Mouse (Mus musculus): ENCODE measurements around the gene Por. TPM values are rescaled to one million over a fixed set of nuclear protein-coding genes. Genes with fewer than 3 reads are reported as not detected.

Gene Por
- polyA plus RNA-seq, 1 experiment from 2014 or later, result 86.0 TPM

GRCm38 (mm10) chr5:135682009-135682408, 12.2 kb downstream of the Por start:
- ATAC-seq, result no peak
- Histone ChIP-seq H3K9me3 (no peaks in the 10 kb centered on the region), H3K4me3 (replicated peaks) (no peak overlapping the region), H3K27me3 (replicated peaks) (no peaks in the 10 kb centered on the region), H3K4me2 (replicated peaks) (no peak overlapping the region), H3K27ac (no peak overlapping the region), H3K36me3 (no peaks in the 10 kb centered on the region), H3K4me1 (replicated peaks) (no peaks in the 10 kb centered on the region; the same call in 1 of the 2 replicates), H3K9ac (no peak overlapping the region)
- 96% methylated on average over 5 of the region's 5 CpGs for WGBS

GRCm38 (mm10) chr5:135682942-135683570, 13.2 kb downstream of the Por start:
- no peak overlapping the region for H3K4me3 ChIP-seq (replicated peaks)
- no peaks in the 10 kb centered on the region for H3K36me3 ChIP-seq
- H3K9me3 ChIP-seq, result no peaks in the 10 kb centered on the region
- WGBS, result 61% methylated on average over 12 of the region's 12 CpGs
- peak overlapping the region; percentile 48 for H3K27ac ChIP-seq
- H3K27me3 ChIP-seq (replicated peaks), result no peaks in the 10 kb centered on the region
- H3K4me2 ChIP-seq (replicated peaks), result no peak overlapping the region
- ATAC-seq, result 0 out of 2 replicates have a peak, but pooled peaks have one; percentile 7
- peaks cover under 1% of the 10 kb centered on the region; the same call in 1 of the 2 replicates for H3K4me1 ChIP-seq (replicated peaks)
- no peak overlapping the region for H3K9ac ChIP-seq

GRCm38 (mm10) chr5:135690401-135690800, 20.6 kb downstream of the Por start:
- Histone ChIP-seq H3K9me3 (no peaks in the 10 kb centered on the region), H3K4me1 (replicated peaks) (peaks cover 17% of the 10 kb centered on the region), H3K4me2 (replicated peaks) (peak overlapping the region; percentile 87), H3K36me3 (no peaks in the 10 kb centered on the region), H3K4me3 (replicated peaks) (peak overlapping the region; percentile 80), H3K9ac (no peak overlapping the region), H3K27me3 (replicated peaks) (no peaks in the 10 kb centered on the region), H3K27ac (no peak overlapping the region)
- ATAC-seq, result no peak
- 82% methylated on average over 5 of the region's 5 CpGs for WGBS

- no peak overlapping the region for H3K9ac ChIP-seq
- no peaks in the 10 kb centered on the region for H3K27me3 ChIP-seq (replicated peaks)
- no peak overlapping the region for H3K4me2 ChIP-seq (replicated peaks)
- WGBS, result 71% methylated on average over 4 of the region's 4 CpGs
- H3K4me3 ChIP-seq (replicated peaks), result no peak overlapping the region
- no peak overlapping the region for H3K27ac ChIP-seq
- no peak for ATAC-seq
- peaks cover 17% of the 10 kb centered on the region for H3K4me1 ChIP-seq (replicated peaks)
- H3K9me3 ChIP-seq, result no peaks in the 10 kb centered on the region
- no peaks in the 10 kb centered on the region for H3K36me3 ChIP-seq
These were observed 21.4 kb downstream of the Por start for GRCm38 (mm10) chr5:135691266-135691665.

GRCm38 (mm10) chr5:135693281-135693853, 23.5 kb downstream of the Por start:
- H3K4me1 ChIP-seq (replicated peaks), result peaks cover 13% of the 10 kb centered on the region
- no peak overlapping the region for H3K4me3 ChIP-seq (replicated peaks)
- no peaks in the 10 kb centered on the region for H3K27me3 ChIP-seq (replicated peaks)
- 94% methylated on average over 5 of the region's 5 CpGs for WGBS
- H3K9ac ChIP-seq, result no peak overlapping the region
- ATAC-seq, result no peak
- H3K27ac ChIP-seq, result no peak overlapping the region
- H3K9me3 ChIP-seq, result no peaks in the 10 kb centered on the region
- H3K4me2 ChIP-seq (replicated peaks), result no peak overlapping the region
- H3K36me3 ChIP-seq, result no peaks in the 10 kb centered on the region

- no peak overlapping the region for H3K4me2 ChIP-seq (replicated peaks)
- H3K36me3 ChIP-seq, result no peaks in the 10 kb centered on the region
- ATAC-seq, result no peak
- no peak overlapping the region for H3K9ac ChIP-seq
- H3K9me3 ChIP-seq, result no peaks in the 10 kb centered on the region
- no peak overlapping the region for H3K4me3 ChIP-seq (replicated peaks)
- H3K4me1 ChIP-seq (replicated peaks), result peaks cover 3% of the 10 kb centered on the region
- H3K27ac ChIP-seq, result no peak overlapping the region
- no peaks in the 10 kb centered on the region for H3K27me3 ChIP-seq (replicated peaks)
- WGBS, result 59% methylated on average over 7 of the region's 7 CpGs
These were observed 25.5 kb downstream of the Por start for GRCm38 (mm10) chr5:135695277-135695721.

- no peak overlapping the region for H3K27ac ChIP-seq
- H3K36me3 ChIP-seq, result no peaks in the 10 kb centered on the region
- ATAC-seq, result no peak
- H3K4me1 ChIP-seq (replicated peaks), result 0 out of 2 replicates have a peak, but pooled peaks cover 2% of the 10 kb centered on the region
- H3K9me3 ChIP-seq, result no peaks in the 10 kb centered on the region
- H3K9ac ChIP-seq, result no peak overlapping the region
- no peak overlapping the region for H3K4me3 ChIP-seq (replicated peaks)
- H3K27me3 ChIP-seq (replicated peaks), result no peaks in the 10 kb centered on the region
- H3K4me2 ChIP-seq (replicated peaks), result no peak overlapping the region
- WGBS, result 70% methylated on average over 5 of the region's 5 CpGs
These were observed 27.9 kb downstream of the Por start for GRCm38 (mm10) chr5:135697711-135698111.

- H3K27me3 ChIP-seq (replicated peaks), result no peaks in the 10 kb centered on the region
- no peak overlapping the region for H3K4me3 ChIP-seq (replicated peaks)
- H3K4me2 ChIP-seq (replicated peaks), result no peak overlapping the region
- ATAC-seq, result no peak
- H3K9me3 ChIP-seq, result no peaks in the 10 kb centered on the region
- H3K27ac ChIP-seq, result no peak overlapping the region
- 94% methylated on average over 4 of the region's 4 CpGs for WGBS
- no peak overlapping the region for H3K9ac ChIP-seq
- H3K36me3 ChIP-seq, result no peaks in the 10 kb centered on the region
- no peaks in the 10 kb centered on the region for H3K4me1 ChIP-seq (replicated peaks)
These were observed 31.8 kb downstream of the Por start for GRCm38 (mm10) chr5:135701601-135702000.

- no peak overlapping the region for H3K9ac ChIP-seq
- no peak overlapping the region for H3K4me2 ChIP-seq (replicated peaks)
- H3K27me3 ChIP-seq (replicated peaks), result no peaks in the 10 kb centered on the region
- ATAC-seq, result no peak
- no peak overlapping the region for H3K4me3 ChIP-seq (replicated peaks)
- H3K36me3 ChIP-seq, result no peaks in the 10 kb centered on the region
- H3K27ac ChIP-seq, result no peak overlapping the region
- H3K9me3 ChIP-seq, result no peaks in the 10 kb centered on the region
- 87% methylated on average over 6 of the region's 6 CpGs for WGBS
- no peaks in the 10 kb centered on the region for H3K4me1 ChIP-seq (replicated peaks)
These were observed 32.4 kb downstream of the Por start for GRCm38 (mm10) chr5:135702190-135702589.

- 68% methylated on average over 15 of the region's 15 CpGs for WGBS
- Histone ChIP-seq H3K27me3 (replicated peaks) (no peaks in the 10 kb centered on the region), H3K4me3 (replicated peaks) (no peak overlapping the region), H3K4me1 (replicated peaks) (no peaks in the 10 kb centered on the region), H3K9me3 (no peaks in the 10 kb centered on the region), H3K4me2 (replicated peaks) (no peak overlapping the region), H3K36me3 (no peaks in the 10 kb centered on the region), H3K27ac (no peak overlapping the region), H3K9ac (no peak overlapping the region)
- ATAC-seq, result no peak
These were observed 32.9 kb downstream of the Por start for GRCm38 (mm10) chr5:135702682-135703192.

- H3K27me3 ChIP-seq (replicated peaks), result no peaks in the 10 kb centered on the region
- no peak overlapping the region for H3K27ac ChIP-seq
- H3K36me3 ChIP-seq, result no peaks in the 10 kb centered on the region
- H3K9me3 ChIP-seq, result no peaks in the 10 kb centered on the region
- no peak overlapping the region for H3K4me2 ChIP-seq (replicated peaks)
- 92% methylated on average over 7 of the region's 7 CpGs for WGBS
- H3K4me3 ChIP-seq (replicated peaks), result no peak overlapping the region
- H3K4me1 ChIP-seq (replicated peaks), result no peaks in the 10 kb centered on the region
- no peak for ATAC-seq
- no peak overlapping the region for H3K9ac ChIP-seq
These were observed 33.6 kb downstream of the Por start for GRCm38 (mm10) chr5:135703431-135703830.

- no peak for ATAC-seq
- no peak overlapping the region for H3K27ac ChIP-seq
- no peak overlapping the region for H3K4me3 ChIP-seq (replicated peaks)
- no peak overlapping the region for H3K4me2 ChIP-seq (replicated peaks)
- H3K36me3 ChIP-seq, result no peaks in the 10 kb centered on the region
- no peaks in the 10 kb centered on the region for H3K27me3 ChIP-seq (replicated peaks)
- no peaks in the 10 kb centered on the region for H3K9me3 ChIP-seq
- no peak overlapping the region for H3K9ac ChIP-seq
- WGBS, result 89% methylated on average over 4 of the region's 4 CpGs
- no peaks in the 10 kb centered on the region for H3K4me1 ChIP-seq (replicated peaks)
These were observed 35.5 kb downstream of the Por start for GRCm38 (mm10) chr5:135705383-135705782.

GRCm38 (mm10) chr5:135707039-135707438, 37.2 kb downstream of the Por start:
- 95% methylated on average over 13 of the region's 13 CpGs for WGBS
- Histone ChIP-seq H3K27me3 (replicated peaks) (no peaks in the 10 kb centered on the region), H3K4me1 (replicated peaks) (no peaks in the 10 kb centered on the region), H3K4me2 (replicated peaks) (no peak overlapping the region), H3K4me3 (replicated peaks) (no peak overlapping the region), H3K27ac (no peak overlapping the region), H3K36me3 (no peaks in the 10 kb centered on the region), H3K9ac (no peak overlapping the region), H3K9me3 (no peaks in the 10 kb centered on the region)
- ATAC-seq, result no peak

Measured in intestine, embryonic 15.5 days (tissue).